Mouse (Mus musculus) testis, adult 2 months (tissue): ENCODE data around the gene Tes.

Source experiments
- CTCF ChIP-seq: fragments of 200-500 bp; IDR thresholded peaks from 2 replicates; pipeline ENCODE4 v1.5.1; 2012; ENCODE audit warnings: low read depth, mild to moderate bottlenecking, inconsistent platforms, low read length, moderate library complexity; ENCODE audit not compliant: control insufficient read depth, insufficient read depth, insufficient replicate concordance
- POLR2A ChIP-seq: fragments of 200-500 bp; IDR thresholded peaks from 2 replicates; pipeline ENCODE4 v1.6.1; 2012; ENCODE audit warnings: low read depth, mild to moderate bottlenecking, inconsistent platforms, low read length, moderate library complexity; ENCODE audit not compliant: control insufficient read depth

DNA sequence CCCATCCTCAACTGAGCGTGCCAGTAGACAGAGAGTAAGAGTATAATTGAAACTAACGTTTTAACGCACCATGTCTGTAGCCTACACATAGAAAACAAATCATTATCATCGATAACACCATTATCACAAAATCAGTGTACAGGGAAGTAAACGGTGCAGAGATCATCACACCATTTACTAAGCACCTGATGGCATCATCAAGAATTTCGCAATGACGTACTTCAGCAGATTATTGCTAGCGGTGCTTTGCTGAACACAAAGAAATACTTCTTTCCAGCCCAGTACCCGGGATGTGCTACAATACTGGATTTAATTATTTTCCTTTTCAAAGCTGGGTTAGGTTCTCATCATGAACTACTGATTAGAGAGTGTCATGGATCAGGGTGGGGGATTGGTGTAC, 12.3 kb downstream of the Tes start:
- TF ChIP-seq CTCF, result no peak
- no peak for TF ChIP-seq POLR2A
